Mouse (Mus musculus) kidney, embryonic 14.5 days (tissue): Measurements from ENCODE around the gene Cpb1. TPM values are rescaled to one million over a fixed set of nuclear protein-coding genes. Genes with fewer than 3 reads are reported as not detected.

Source experiments
- ATAC-seq: fragments of 200-750 bp; cut with Nextera tagmentation; 2 replicates; pipeline ENCODE4 v1.8.0; 2017; ENCODE audit warnings: moderate number of reproducible peaks, mild to moderate bottlenecking, moderate TSS enrichment, moderate library complexity; ENCODE audit not compliant: low FRiP score, low TSS enrichment
- H3K27ac ChIP-seq: fragments of 300-500 bp; sonication (generic); 2 replicates; pipeline ENCODE4 v1.5.1; 2014; ENCODE audit warnings: low read depth, mild to moderate bottlenecking, low read length, moderate library complexity, mixed read lengths
- H3K27me3 ChIP-seq: fragments of 300-500 bp; sonication (generic); 2 replicates; pipeline ENCODE4 v1.6.1; 2014; ENCODE audit warnings: mild to moderate bottlenecking, low read length; ENCODE audit not compliant: control insufficient read depth, insufficient read depth
- H3K36me3 ChIP-seq: fragments of 300-500 bp; sonication (generic); 2 replicates; pipeline ENCODE4 v1.6.1; 2014; ENCODE audit warnings: low read length, mixed read lengths; ENCODE audit not compliant: control insufficient read depth, insufficient read depth
- H3K4me1 ChIP-seq: fragments of 300-500 bp; sonication (generic); 2 replicates; pipeline ENCODE4 v1.6.1; 2014; ENCODE audit warnings: low read length, mixed read lengths; ENCODE audit not compliant: control insufficient read depth, insufficient read depth
- H3K4me2 ChIP-seq: fragments of 300-500 bp; sonication (generic); replicated peaks from 2 replicates; pipeline ENCODE4 v1.6.1; 2014; ENCODE audit warnings: low read depth, mild to moderate bottlenecking, low read length
- H3K4me3 ChIP-seq: fragments of 300-500 bp; sonication (generic); 2 replicates; pipeline ENCODE4 v1.5.1; 2014; ENCODE audit warnings: mild to moderate bottlenecking, low read length
- H3K9ac ChIP-seq: fragments of 300-500 bp; sonication (generic); 2 replicates; pipeline ENCODE4 v1.6.1; 2014; ENCODE audit warnings: low read depth, mild to moderate bottlenecking, low read length, moderate library complexity
- H3K9me3 ChIP-seq: fragments of 300-500 bp; sonication (generic); 2 replicates; pipeline ENCODE4 v1.6.1; 2016; ENCODE audit warnings: low read length; ENCODE audit not compliant: control insufficient read depth
- WGBS: fragments of 180-500 bp; shearing (Covaris S2); extraction: QIAGEN DNeasy Blood & Tissue Kit; methylation state at CpG from one replicate; pipeline ENCODE4 v1.1.7; 2014; 5-methylcytosine and 5-hydroxymethylcytosine counted together
- polyA plus RNA-seq: library from polyadenylated mRNA; unstranded; fragments of >200 nt; fragmentation: Nextera tagmentation; extraction: Ambion mirVana; gene quantifications from 2 replicates; pipeline ENCODE4 v1.2.1, GENCODE M21; 2014

Cpb1 gene
- polyA plus RNA-seq = 0.36 and 0.50 TPM in 2 replicates

- H3K27me3 ChIP-seq = no peaks in the 10 kb centered on the region
- H3K4me2 ChIP-seq = no peak within 1 kb of the TSS
- H3K4me1 ChIP-seq = no peaks in the 10 kb centered on the region
- 88% methylated on average over 3 of the region's 3 CpGs for WGBS
- no peak for ATAC-seq
- no peak within 1 kb of the TSS for H3K4me3 ChIP-seq
- no peak within 1 kb of the TSS for H3K27ac ChIP-seq
- no peaks in the 10 kb centered on the region for H3K9me3 ChIP-seq
- no peak within 1 kb of the TSS for H3K9ac ChIP-seq
- no peaks in the 10 kb centered on the region for H3K36me3 ChIP-seq
These were observed at the start of gene Cpb1 for GRCm38 (mm10) chr3:20275633-20276032. Gene Cpb1, minus strand, starts transcription at chr3:20275733.

GRCm38 (mm10) chr3:20317233-20317632, 41.7 kb upstream of the Cpb1 start:
- Histone ChIP-seq H3K36me3 (no peaks in the 10 kb centered on the region), H3K4me3 (no peak overlapping the region), H3K9me3 (no peaks in the 10 kb centered on the region), H3K4me1 (no peaks in the 10 kb centered on the region), H3K27me3 (no peaks in the 10 kb centered on the region), H3K27ac (no peak overlapping the region), H3K4me2 (no peak overlapping the region), H3K9ac (no peak overlapping the region)
- no peak for ATAC-seq
- WGBS = 35% methylated on average over 1 of the region's 1 CpGs

GRCm38 (mm10) chr3:20309142-20309541, 33.6 kb upstream of the Cpb1 start:
- no peak overlapping the region for H3K4me3 ChIP-seq
- no peak overlapping the region for H3K4me2 ChIP-seq
- no peaks in the 10 kb centered on the region for H3K27me3 ChIP-seq
- H3K27ac ChIP-seq = no peak overlapping the region
- no peaks in the 10 kb centered on the region for H3K36me3 ChIP-seq
- whole genome bisulfite sequencing = 65% methylated on average over 4 of the region's 4 CpGs
- H3K4me1 ChIP-seq = no peaks in the 10 kb centered on the region
- no peak overlapping the region for H3K9ac ChIP-seq
- H3K9me3 ChIP-seq = no peaks in the 10 kb centered on the region
- no peak for ATAC-seq

- Histone ChIP-seq H3K4me2 (no peak overlapping the region), H3K9ac (no peak overlapping the region), H3K27ac (no peak overlapping the region), H3K4me3 (no peak overlapping the region), H3K9me3 (no peaks in the 10 kb centered on the region), H3K4me1 (no peaks in the 10 kb centered on the region), H3K36me3 (no peaks in the 10 kb centered on the region), H3K27me3 (no peaks in the 10 kb centered on the region)
- ATAC-seq = no peak
- WGBS = 64% methylated on average over 4 of the region's 4 CpGs
These were observed 31.7 kb upstream of the Cpb1 start for GRCm38 (mm10) chr3:20307256-20307655.

GRCm38 (mm10) chr3:20304758-20305352, 29.3 kb upstream of the Cpb1 start:
- no peak for ATAC-seq
- no peak overlapping the region for H3K27ac ChIP-seq

GRCm38 (mm10) chr3:20295546-20295945, 20.0 kb upstream of the Cpb1 start:
- H3K4me3 ChIP-seq = no peak overlapping the region
- H3K27me3 ChIP-seq = no peaks in the 10 kb centered on the region
- H3K4me2 ChIP-seq = no peak overlapping the region
- no peak for ATAC-seq
- H3K9me3 ChIP-seq = no peaks in the 10 kb centered on the region
- H3K36me3 ChIP-seq = no peaks in the 10 kb centered on the region
- 82% methylated on average over 3 of the region's 3 CpGs for WGBS
- H3K27ac ChIP-seq = no peak overlapping the region
- no peaks in the 10 kb centered on the region for H3K4me1 ChIP-seq
- no peak overlapping the region for H3K9ac ChIP-seq

More at GRCm38 (mm10) chr3:20304758-20305352, 29.3 kb upstream of the Cpb1 start:
- Histone ChIP-seq H3K9me3 (no peaks in the 10 kb centered on the region), H3K36me3 (no peaks in the 10 kb centered on the region), H3K4me1 (no peaks in the 10 kb centered on the region), H3K27me3 (no peaks in the 10 kb centered on the region), H3K4me3 (no peak overlapping the region), H3K9ac (no peak overlapping the region), H3K4me2 (no peak overlapping the region)
- WGBS = 58% methylated on average over 2 of the region's 2 CpGs

GRCm38 (mm10) chr3:20294542-20295348, 19.2 kb upstream of the Cpb1 start:
- no peaks in the 10 kb centered on the region for H3K9me3 ChIP-seq
- no peak for ATAC-seq
- H3K36me3 ChIP-seq = no peaks in the 10 kb centered on the region
- no peaks in the 10 kb centered on the region for H3K27me3 ChIP-seq
- H3K9ac ChIP-seq = no peak overlapping the region
- WGBS = 85% methylated on average over 9 of the region's 9 CpGs
- H3K4me1 ChIP-seq = no peaks in the 10 kb centered on the region
- H3K4me3 ChIP-seq = no peak overlapping the region
- no peak overlapping the region for H3K4me2 ChIP-seq
- H3K27ac ChIP-seq = no peak overlapping the region

- Histone ChIP-seq H3K27me3 (no peaks in the 10 kb centered on the region), H3K27ac (no peak overlapping the region), H3K4me1 (no peaks in the 10 kb centered on the region), H3K36me3 (no peaks in the 10 kb centered on the region), H3K4me2 (no peak overlapping the region), H3K9ac (no peak overlapping the region), H3K9me3 (no peaks in the 10 kb centered on the region), H3K4me3 (no peak overlapping the region)
- no peak for ATAC-seq
These were observed 15.8 kb upstream of the Cpb1 start for GRCm38 (mm10) chr3:20291370-20291769.

GRCm38 (mm10) chr3:20288761-20289160, 13.2 kb upstream of the Cpb1 start:
- H3K9ac ChIP-seq = no peak overlapping the region
- no peak overlapping the region for H3K4me3 ChIP-seq
- ATAC-seq = no peak
- 93% methylated on average over 2 of the region's 2 CpGs for WGBS
- H3K9me3 ChIP-seq = no peaks in the 10 kb centered on the region
- no peak overlapping the region for H3K4me2 ChIP-seq
- no peaks in the 10 kb centered on the region for H3K36me3 ChIP-seq
- H3K27me3 ChIP-seq = no peaks in the 10 kb centered on the region
- no peak overlapping the region for H3K27ac ChIP-seq
- H3K4me1 ChIP-seq = no peaks in the 10 kb centered on the region
